In the genomic region with DNA sequence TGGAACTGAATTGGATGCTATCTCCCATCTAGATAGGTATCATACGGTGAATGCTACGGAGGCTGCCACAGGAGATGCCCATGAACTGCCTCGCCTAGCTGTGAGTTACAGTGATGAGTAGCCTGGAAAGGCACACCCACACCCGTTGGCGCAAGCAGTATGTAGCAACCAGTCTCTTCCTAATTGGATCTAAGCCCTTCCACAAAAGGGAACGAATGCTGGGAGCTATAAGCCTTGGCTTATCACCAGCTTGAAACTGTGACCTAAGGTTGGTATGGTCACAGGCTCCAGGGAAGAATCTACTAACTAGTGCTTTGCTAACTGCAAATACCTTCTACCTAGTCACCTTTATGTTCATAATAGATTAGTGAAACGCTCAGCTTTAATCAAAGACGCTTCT, we compare ENCODE assay signal across 26 mouse cellular contexts.
"Had no signal": no experiment of that assay in that cellular context is flagged by ENCODE, and none has a peak within 500 bp of the region (broad histone marks: within the 10 kb centered on the region; RNA-seq: fewer than 3 reads in every experiment).

No protein-coding gene starts in this region.

- H3K9ac ChIP-seq: heart, embryonic 12.5 days; hindbrain, embryonic 12.5 days; hindbrain, embryonic 14.5 days; intestine, embryonic 15.5 days; limb, embryonic 13.5 days; limb, embryonic 15.5 days; liver, embryonic 12.5 days; liver, embryonic 14.5 days had no signal

- H3K27me3 ChIP-seq: heart, embryonic 12.5 days; hindbrain, embryonic 12.5 days; intestine, embryonic 15.5 days; limb, embryonic 13.5 days; limb, embryonic 15.5 days; liver, embryonic 12.5 days had no signal

- H3K36me3 ChIP-seq: heart, embryonic 10.5 days; heart, embryonic 12.5 days; hindbrain, embryonic 10.5 days; hindbrain, embryonic 12.5 days; intestine, embryonic 15.5 days; limb, embryonic 13.5 days; limb, embryonic 15.5 days; liver, embryonic 12.5 days had no signal

- H3K4me3 ChIP-seq: gastrocnemius, adult 2 months; heart, embryonic 10.5 days; heart, embryonic 12.5 days; hindbrain, embryonic 10.5 days; hindbrain, embryonic 12.5 days; intestine, embryonic 15.5 days; layer of hippocampus, adult 2 months; left cerebral cortex, adult 2 months; limb, embryonic 13.5 days; limb, embryonic 15.5 days; liver, embryonic 12.5 days had no signal

- DNase-seq: gastrocnemius, adult 2 months; gastrocnemius, postnatal 10 days; gastrocnemius, postnatal 25 days; heart, postnatal 10 days; heart, postnatal 4 days; kidney, adult 18-20 months; kidney, adult 8-10 months; kidney, postnatal 10 days; kidney, postnatal 25 days; kidney, postnatal 4 days; left cerebral cortex, postnatal 4 days had no signal

- H3K27ac ChIP-seq: gastrocnemius, adult 2 months; heart, embryonic 10.5 days; hindbrain, embryonic 10.5 days; hindbrain, embryonic 12.5 days; hindbrain, embryonic 14.5 days; intestine, embryonic 15.5 days; layer of hippocampus, adult 2 months; left cerebral cortex, adult 2 months; limb, embryonic 13.5 days; limb, embryonic 15.5 days; liver, embryonic 12.5 days; liver, embryonic 14.5 days had no signal

- ATAC-seq: hindbrain, embryonic 16.5 days; inflammation-experienced regulatory T-cells, adult 6 months; intestine, embryonic 15.5 days; intestine, postnatal 0 days; liver, embryonic 12.5 days had no signal

- H3K4me1 ChIP-seq: hindbrain, embryonic 12.5 days; intestine, embryonic 15.5 days; limb, embryonic 13.5 days; limb, embryonic 15.5 days; liver, embryonic 12.5 days had no signal
